Mouse (Mus musculus): ENCODE measurements around the gene Gpr39. TPM values are rescaled to one million over a fixed set of nuclear protein-coding genes. Genes with fewer than 3 reads are reported as not detected.

Gpr39 gene
- total RNA-seq, 1 experiment, result 1.7 TPM

DNA sequence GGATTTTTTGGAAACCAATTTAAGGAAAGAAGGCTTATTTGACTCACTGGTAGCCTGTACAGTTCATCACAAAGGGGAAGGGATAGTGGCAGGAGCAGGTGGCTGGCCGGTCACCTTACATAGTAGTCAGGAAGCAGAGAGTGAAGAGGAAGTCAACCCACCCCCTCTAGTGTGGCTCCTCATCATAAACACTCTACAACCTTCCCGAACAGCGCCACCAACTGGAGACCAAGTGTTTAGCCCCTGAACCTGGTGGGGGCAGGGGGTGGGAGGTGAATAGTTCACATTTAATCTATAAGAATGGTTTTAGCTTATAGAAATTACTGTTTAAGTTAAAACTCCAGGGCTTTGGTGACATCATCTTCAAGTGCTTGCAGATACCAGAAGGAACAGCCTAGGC lies 28.6 kb downstream of the Gpr39 start:
- H3K36me3 ChIP-seq (ENCODE audit: control insufficient read depth, insufficient read depth, low read length, poor library complexity, severe bottlenecking), result no peaks in the 10 kb centered on the region
- no peaks in the 10 kb centered on the region; a peak in 1 of 4 replicates for H3K4me1 ChIP-seq (ENCODE audit: control insufficient read depth in 2 of 2, insufficient read depth in 2 of 2, low read length in 2 of 2, poor library complexity in 1 of 2)
- H3K27ac ChIP-seq (ENCODE audit: insufficient read depth, low read depth, low read length, poor library complexity, severe bottlenecking), result no peak overlapping the region
- no peak overlapping the region for H3K9ac ChIP-seq (ENCODE audit: insufficient read depth, low read depth, low read length, poor library complexity, severe bottlenecking)
- no peaks in the 10 kb centered on the region for H3K9me3 ChIP-seq (ENCODE audit: control insufficient read depth, insufficient read depth, low read depth, low read length)
- no peak for DNase-seq (ENCODE audit: low read depth, low spot score)
- TF ChIP-seq CHD2 (IDR thresholded peaks at IDR 0.05; ENCODE audit: low read depth, low read length) (no peak), HCFC1 (IDR thresholded peaks at IDR 0.05; ENCODE audit: borderline replicate concordance, insufficient read depth, low read length) (no peak), ZNF384 (IDR thresholded peaks at IDR 0.05; ENCODE audit: low read depth, low read length) (no peak), ZC3H11A (IDR thresholded peaks at IDR 0.05; ENCODE audit: borderline replicate concordance, low read depth, low read length) (no peak), MAFK (IDR thresholded peaks at IDR 0.05; ENCODE audit: insufficient read depth, low read depth, low read length) (no peak)
- no peak overlapping the region for H3K4me3 ChIP-seq (ENCODE audit: insufficient read depth in 1 of 2, low read depth in 1 of 2, low read length in 2 of 2, poor library complexity in 1 of 2, severe bottlenecking in 1 of 2)
- in situ Hi-C loops (cut with MboI; ENCODE audit: low sequenced_read_pairs in 2 of 2, unreplicated experiment in 2 of 2), result no loop called here

DNA sequence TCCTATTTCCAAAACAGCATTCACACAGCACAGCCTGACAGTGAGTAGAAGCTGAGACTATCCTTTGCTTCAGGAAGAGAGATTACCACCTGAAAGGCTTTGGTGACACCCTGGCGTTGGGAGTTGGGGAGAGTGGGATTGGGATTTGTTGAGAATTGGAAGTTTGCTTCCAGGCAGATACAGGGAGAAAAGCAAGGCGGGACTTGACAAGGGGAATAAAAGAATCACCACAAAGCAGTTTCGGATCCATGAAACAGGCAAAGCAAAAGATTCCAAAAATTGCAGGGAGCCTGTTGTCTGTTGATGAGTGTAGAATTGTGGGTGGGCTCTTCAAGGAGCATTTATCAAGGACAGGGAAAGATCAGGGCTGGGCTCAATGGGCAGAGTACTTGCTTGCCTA lies 38.5 kb downstream of the Gpr39 start:
- Histone ChIP-seq H3K27ac (ENCODE audit: insufficient read depth, low read depth, low read length, poor library complexity, severe bottlenecking) (no peak overlapping the region), H3K9ac (ENCODE audit: insufficient read depth, low read depth, low read length, poor library complexity, severe bottlenecking) (no peak overlapping the region), H3K4me1 (ENCODE audit: control insufficient read depth in 2 of 2, insufficient read depth in 2 of 2, low read length in 2 of 2, poor library complexity in 1 of 2) (no peaks in the 10 kb centered on the region), H3K4me3 (ENCODE audit: insufficient read depth in 1 of 2, low read depth in 1 of 2, low read length in 2 of 2, poor library complexity in 1 of 2, severe bottlenecking in 1 of 2) (no peak overlapping the region), H3K9me3 (ENCODE audit: control insufficient read depth, insufficient read depth, low read depth, low read length) (no peaks in the 10 kb centered on the region), H3K36me3 (ENCODE audit: control insufficient read depth, insufficient read depth, low read length, poor library complexity, severe bottlenecking) (no peaks in the 10 kb centered on the region)
- in situ Hi-C loops (cut with MboI; ENCODE audit: low sequenced_read_pairs in 2 of 2, unreplicated experiment in 2 of 2), result no loop called here
- DNase-seq (ENCODE audit: low read depth, low spot score), result peak; percentile 68
- TF ChIP-seq MAFK (IDR thresholded peaks at IDR 0.05; ENCODE audit: insufficient read depth, low read depth, low read length) (no peak), ZC3H11A (IDR thresholded peaks at IDR 0.05; ENCODE audit: borderline replicate concordance, low read depth, low read length) (no peak), CHD2 (IDR thresholded peaks at IDR 0.05; ENCODE audit: low read depth, low read length) (no peak), ZNF384 (IDR thresholded peaks at IDR 0.05; ENCODE audit: low read depth, low read length) (no peak), HCFC1 (IDR thresholded peaks at IDR 0.05; ENCODE audit: borderline replicate concordance, insufficient read depth, low read length) (no peak)

DNA sequence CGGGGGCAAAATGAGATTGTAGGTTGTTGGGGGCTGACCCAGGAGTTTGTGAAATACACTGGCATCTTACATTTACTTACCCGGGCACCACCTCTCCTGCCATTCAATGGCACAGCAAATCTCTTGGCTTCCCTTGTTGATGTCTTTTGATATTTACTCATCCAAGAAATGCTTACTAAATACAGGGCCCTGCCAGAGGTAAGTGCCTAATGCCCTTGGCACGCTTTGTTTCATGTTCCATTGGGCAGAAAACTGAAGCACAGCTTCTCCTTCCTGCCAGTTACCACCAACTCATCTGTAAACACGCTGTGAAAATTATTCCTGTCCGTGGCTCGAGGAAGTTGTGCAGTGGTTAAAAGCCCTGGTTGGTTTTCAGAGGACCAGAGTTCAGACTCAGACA lies 39.4 kb downstream of the Gpr39 start:
- in situ Hi-C loops (cut with MboI; ENCODE audit: low sequenced_read_pairs in 2 of 2, unreplicated experiment in 2 of 2), result no loop called here
- H3K9me3 ChIP-seq (ENCODE audit: control insufficient read depth, insufficient read depth, low read depth, low read length), result no peaks in the 10 kb centered on the region
- no peak for TF ChIP-seq CHD2 (IDR thresholded peaks at IDR 0.05; ENCODE audit: low read depth, low read length)
- no peak for TF ChIP-seq ZNF384 (IDR thresholded peaks at IDR 0.05; ENCODE audit: low read depth, low read length)
- no peak for TF ChIP-seq HCFC1 (IDR thresholded peaks at IDR 0.05; ENCODE audit: borderline replicate concordance, insufficient read depth, low read length)
- TF ChIP-seq ZC3H11A (IDR thresholded peaks at IDR 0.05; ENCODE audit: borderline replicate concordance, low read depth, low read length), result no peak
- TF ChIP-seq MAFK (IDR thresholded peaks at IDR 0.05; ENCODE audit: insufficient read depth, low read depth, low read length), result no peak

DNA sequence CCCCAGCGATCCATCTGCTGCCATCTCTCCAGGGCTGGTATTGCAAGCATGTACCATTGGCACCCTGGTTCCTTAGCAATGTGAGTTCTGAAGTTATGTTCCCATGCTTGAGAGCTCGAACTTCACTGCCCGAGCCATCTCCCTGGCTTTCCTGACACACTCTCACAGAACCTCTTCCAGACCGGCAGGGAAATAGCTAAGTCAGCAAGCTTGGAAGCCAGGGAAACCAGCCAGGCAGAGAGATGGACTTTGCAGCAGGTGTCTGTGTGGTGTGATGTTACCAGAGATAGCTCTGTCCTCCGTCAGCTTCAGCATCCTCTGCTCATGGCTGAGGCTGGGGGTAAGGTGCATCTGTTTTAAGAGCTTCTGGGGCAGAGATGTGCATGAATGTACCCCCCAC lies 41.1 kb downstream of the Gpr39 start:
- no peaks in the 10 kb centered on the region for H3K36me3 ChIP-seq (ENCODE audit: control insufficient read depth, insufficient read depth, low read length, poor library complexity, severe bottlenecking)
- in situ Hi-C loops (cut with MboI; ENCODE audit: low sequenced_read_pairs in 2 of 2, unreplicated experiment in 2 of 2), result no loop called here
- no peak for TF ChIP-seq MAFK (IDR thresholded peaks at IDR 0.05; ENCODE audit: insufficient read depth, low read depth, low read length)
- no peak for TF ChIP-seq HCFC1 (IDR thresholded peaks at IDR 0.05; ENCODE audit: borderline replicate concordance, insufficient read depth, low read length)
- no peak for TF ChIP-seq ZC3H11A (IDR thresholded peaks at IDR 0.05; ENCODE audit: borderline replicate concordance, low read depth, low read length)
- TF ChIP-seq ZNF384 (IDR thresholded peaks at IDR 0.05; ENCODE audit: low read depth, low read length), result no peak
- no peak for TF ChIP-seq CHD2 (IDR thresholded peaks at IDR 0.05; ENCODE audit: low read depth, low read length)

More for the DNA sequence above, 39.4 kb downstream of the Gpr39 start:
- DNase-seq (ENCODE audit: low read depth, low spot score), result no peak
- Histone ChIP-seq H3K36me3 (ENCODE audit: control insufficient read depth, insufficient read depth, low read length, poor library complexity, severe bottlenecking) (no peaks in the 10 kb centered on the region), H3K4me3 (ENCODE audit: insufficient read depth in 1 of 2, low read depth in 1 of 2, low read length in 2 of 2, poor library complexity in 1 of 2, severe bottlenecking in 1 of 2) (no peak overlapping the region), H3K4me1 (ENCODE audit: control insufficient read depth in 2 of 2, insufficient read depth in 2 of 2, low read length in 2 of 2, poor library complexity in 1 of 2) (no peaks in the 10 kb centered on the region), H3K27ac (ENCODE audit: insufficient read depth, low read depth, low read length, poor library complexity, severe bottlenecking) (no peak overlapping the region), H3K9ac (ENCODE audit: insufficient read depth, low read depth, low read length, poor library complexity, severe bottlenecking) (no peak overlapping the region)

DNA sequence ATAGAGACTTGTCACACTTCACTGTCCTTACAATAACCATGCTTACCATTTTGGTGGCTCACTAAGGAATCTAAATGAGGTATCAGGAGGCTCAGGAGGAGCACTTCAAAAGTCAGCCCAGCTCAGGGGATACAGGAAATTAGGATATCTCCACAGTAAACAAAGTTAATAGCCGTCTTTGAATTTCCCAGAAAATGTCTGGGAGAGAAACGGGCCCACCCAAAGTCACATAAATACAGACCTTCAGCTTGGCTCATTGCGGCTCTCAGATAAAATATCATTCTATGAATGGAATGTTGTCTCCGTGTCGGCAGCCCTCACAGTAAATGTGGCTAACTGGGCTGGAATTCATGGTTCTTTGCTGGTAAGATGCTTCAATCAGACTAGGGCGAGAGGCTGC lies 42.3 kb downstream of the Gpr39 start:
- no peak for DNase-seq (ENCODE audit: low read depth, low spot score)
- H3K9ac ChIP-seq (ENCODE audit: insufficient read depth, low read depth, low read length, poor library complexity, severe bottlenecking), result no peak overlapping the region
- no peaks in the 10 kb centered on the region for H3K36me3 ChIP-seq (ENCODE audit: control insufficient read depth, insufficient read depth, low read length, poor library complexity, severe bottlenecking)
- no peak overlapping the region for H3K4me3 ChIP-seq (ENCODE audit: insufficient read depth in 1 of 2, low read depth in 1 of 2, low read length in 2 of 2, poor library complexity in 1 of 2, severe bottlenecking in 1 of 2)
- H3K27ac ChIP-seq (ENCODE audit: insufficient read depth, low read depth, low read length, poor library complexity, severe bottlenecking), result no peak overlapping the region
- TF ChIP-seq ZNF384 (IDR thresholded peaks at IDR 0.05; ENCODE audit: low read depth, low read length), result no peak
- TF ChIP-seq MAFK (IDR thresholded peaks at IDR 0.05; ENCODE audit: insufficient read depth, low read depth, low read length), result no peak
- TF ChIP-seq HCFC1 (IDR thresholded peaks at IDR 0.05; ENCODE audit: borderline replicate concordance, insufficient read depth, low read length), result no peak
- TF ChIP-seq ZC3H11A (IDR thresholded peaks at IDR 0.05; ENCODE audit: borderline replicate concordance, low read depth, low read length), result no peak
- TF ChIP-seq CHD2 (IDR thresholded peaks at IDR 0.05; ENCODE audit: low read depth, low read length), result no peak
- no peaks in the 10 kb centered on the region for H3K9me3 ChIP-seq (ENCODE audit: control insufficient read depth, insufficient read depth, low read depth, low read length)
- in situ Hi-C loops (cut with MboI; ENCODE audit: low sequenced_read_pairs in 2 of 2, unreplicated experiment in 2 of 2), result no loop called here
- H3K4me1 ChIP-seq (ENCODE audit: control insufficient read depth in 2 of 2, insufficient read depth in 2 of 2, low read length in 2 of 2, poor library complexity in 1 of 2), result no peaks in the 10 kb centered on the region

More for the DNA sequence above, 41.1 kb downstream of the Gpr39 start:
- Histone ChIP-seq H3K27ac (ENCODE audit: insufficient read depth, low read depth, low read length, poor library complexity, severe bottlenecking) (no peak overlapping the region), H3K4me3 (ENCODE audit: insufficient read depth in 1 of 2, low read depth in 1 of 2, low read length in 2 of 2, poor library complexity in 1 of 2, severe bottlenecking in 1 of 2) (no peak overlapping the region), H3K9me3 (ENCODE audit: control insufficient read depth, insufficient read depth, low read depth, low read length) (no peaks in the 10 kb centered on the region), H3K9ac (ENCODE audit: insufficient read depth, low read depth, low read length, poor library complexity, severe bottlenecking) (no peak overlapping the region), H3K4me1 (ENCODE audit: control insufficient read depth in 2 of 2, insufficient read depth in 2 of 2, low read length in 2 of 2, poor library complexity in 1 of 2) (no peaks in the 10 kb centered on the region)
- DNase-seq (ENCODE audit: low read depth, low spot score), result no peak

Data from ES-E14 (cell line).